Mouse (Mus musculus) hindbrain, embryonic 16.5 days (tissue): ENCODE measurements at regions not wholly inside any gene's neighbourhood (a gene's known extent, or its start where the extent isn't known, plus 50 kb on each side); places are given as distances from the start of the nearest gene placed in this dataset.

Experiments used
- ATAC-seq: fragments of 200-750 bp; cut with Nextera tagmentation; 2 replicates; pipeline ENCODE4 v1.8.0; 2017; ENCODE audit warnings: moderate TSS enrichment, moderate library complexity
- H3K27ac ChIP-seq: fragments of 300-500 bp; sonication (generic); 2 replicates; pipeline ENCODE4 v1.5.1; 2014; ENCODE audit warnings: low read depth, mild to moderate bottlenecking, control low read depth, low read length, moderate library complexity
- H3K27me3 ChIP-seq: fragments of 300-500 bp; sonication (generic); replicated peaks from 2 replicates; pipeline ENCODE4 v1.6.1; 2014; ENCODE audit warnings: low read length; ENCODE audit not compliant: control insufficient read depth, insufficient read depth
- H3K36me3 ChIP-seq: fragments of 300-500 bp; sonication (generic); 2 replicates; pipeline ENCODE4 v1.6.1; 2014; ENCODE audit warnings: mild to moderate bottlenecking, low read length, moderate library complexity, mixed read lengths; ENCODE audit not compliant: control insufficient read depth, insufficient read depth
- H3K4me1 ChIP-seq: fragments of 300-500 bp; sonication (generic); 2 replicates; pipeline ENCODE4 v1.6.1; 2014; ENCODE audit warnings: low read depth, low read length; ENCODE audit not compliant: control insufficient read depth, insufficient read depth
- H3K4me2 ChIP-seq: fragments of 300-500 bp; sonication (generic); 2 replicates; pipeline ENCODE4 v1.6.1; 2014; ENCODE audit warnings: mild to moderate bottlenecking, low read length, control low read depth, moderate library complexity
- H3K4me3 ChIP-seq: fragments of 300-500 bp; sonication (generic); 2 replicates; pipeline ENCODE4 v1.5.1; 2014; ENCODE audit warnings: mild to moderate bottlenecking, low read length, control low read depth, moderate library complexity
- H3K9ac ChIP-seq: fragments of 300-500 bp; sonication (generic); 2 replicates; pipeline ENCODE4 v1.6.1; 2014; ENCODE audit warnings: low read depth, mild to moderate bottlenecking, control low read depth, low read length, moderate library complexity
- H3K9me3 ChIP-seq: fragments of 300-500 bp; sonication (generic); 2 replicates; pipeline ENCODE4 v1.6.1; 2014; ENCODE audit warnings: mild to moderate bottlenecking, low read length, moderate library complexity; ENCODE audit not compliant: control insufficient read depth
- WGBS: fragments of 180-500 bp; shearing (Covaris S2); extraction: QIAGEN DNeasy Blood & Tissue Kit; methylation state at CpG from one replicate; pipeline ENCODE4 v1.1.7; 2014; 5-methylcytosine and 5-hydroxymethylcytosine counted together

DNA sequence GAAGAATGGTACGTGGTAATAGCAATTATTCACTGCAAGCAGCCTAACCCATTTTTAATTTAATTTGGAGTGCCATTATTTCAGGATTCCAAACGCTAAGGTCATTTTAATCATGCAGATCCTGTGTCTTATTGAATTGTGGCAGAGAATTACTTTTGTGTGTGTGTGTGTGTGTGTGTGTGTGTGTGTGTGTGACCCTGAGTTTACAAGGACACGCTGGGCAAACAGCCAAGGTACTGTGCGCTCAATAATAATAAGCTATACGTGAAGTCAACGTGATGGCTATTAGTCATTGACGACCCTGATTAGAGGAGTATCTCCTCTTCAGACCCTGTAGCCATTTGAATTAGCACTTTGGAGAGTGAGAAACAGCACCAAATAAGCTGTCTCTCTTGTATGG is 144.1 kb downstream of the Klf7 start:
- Histone ChIP-seq H3K27ac (no peak overlapping the region), H3K4me2 (no peak overlapping the region), H3K4me3 (no peak overlapping the region), H3K4me1 (peaks cover 5% of the 10 kb centered on the region; the same call in 1 of the 2 replicates), H3K9me3 (no peaks in the 10 kb centered on the region), H3K36me3 (no peaks in the 10 kb centered on the region), H3K27me3 (no peaks in the 10 kb centered on the region), H3K9ac (no peak overlapping the region)
- ATAC-seq, result no peak
- WGBS, result 41% methylated on average over 7 of the region's 7 CpGs

DNA sequence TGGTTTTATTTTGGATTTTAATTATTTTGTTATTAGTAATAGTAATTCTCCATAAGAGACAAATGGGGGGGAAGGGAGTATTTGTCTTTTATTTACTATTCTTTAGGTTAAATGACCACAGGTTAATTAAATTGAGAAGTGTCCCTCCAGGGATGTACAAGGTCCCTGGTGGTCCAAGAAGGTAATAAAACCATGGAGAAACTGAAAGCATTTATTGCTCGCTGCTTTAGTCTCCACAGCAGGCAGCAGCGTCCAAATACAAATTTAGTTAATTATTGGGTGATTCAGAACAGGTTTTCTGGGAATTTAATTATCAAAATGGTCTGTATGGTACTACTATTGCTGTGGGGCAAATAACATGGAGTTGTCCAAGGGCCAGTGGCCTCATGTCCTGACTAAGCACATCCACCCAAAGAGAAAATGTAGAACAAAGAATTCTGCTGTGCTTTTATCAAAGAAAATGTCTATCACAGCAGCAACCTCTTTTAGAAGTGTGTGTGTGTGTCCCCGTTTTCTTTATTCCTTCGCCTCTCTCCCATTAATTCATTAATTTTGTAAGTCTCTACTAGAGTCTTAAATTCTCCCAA is 144.7 kb downstream of the Klf7 start:
- Histone ChIP-seq H3K27me3 (no peaks in the 10 kb centered on the region), H3K36me3 (no peaks in the 10 kb centered on the region), H3K4me1 (peaks cover 5% of the 10 kb centered on the region; the same call in 1 of the 2 replicates), H3K9ac (no peak overlapping the region), H3K4me2 (no peak overlapping the region), H3K4me3 (no peak overlapping the region), H3K27ac (no peak overlapping the region), H3K9me3 (no peaks in the 10 kb centered on the region)
- WGBS, result 38% methylated on average over 4 of the region's 4 CpGs
- ATAC-seq, result no peak

DNA sequence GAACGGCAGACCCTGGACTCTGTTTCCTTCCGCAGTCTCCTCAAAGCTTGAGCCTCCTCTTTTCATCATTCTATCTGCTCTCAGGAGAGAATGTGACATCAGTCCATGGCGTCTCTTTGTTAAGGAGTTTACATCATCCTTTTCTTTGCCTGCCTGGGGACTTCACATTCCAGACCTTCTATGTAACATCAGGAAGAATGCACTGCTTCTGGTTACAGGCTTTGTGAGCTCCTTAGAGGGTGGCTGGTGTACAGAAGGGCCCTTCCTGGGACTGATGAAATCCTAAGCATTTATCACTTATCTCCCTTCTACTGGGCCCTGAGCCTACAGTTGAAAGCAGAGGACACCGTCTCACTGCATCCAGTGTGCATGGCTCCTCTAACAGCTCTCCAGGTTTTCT is 145.2 kb downstream of the Klf7 start:
- Histone ChIP-seq H3K27ac (no peak overlapping the region), H3K9ac (no peak overlapping the region), H3K9me3 (no peaks in the 10 kb centered on the region), H3K4me1 (peaks cover 5% of the 10 kb centered on the region; the same call in 1 of the 2 replicates), H3K4me3 (no peak overlapping the region), H3K27me3 (no peaks in the 10 kb centered on the region), H3K4me2 (no peak overlapping the region), H3K36me3 (no peaks in the 10 kb centered on the region)
- 51% methylated on average over 4 of the region's 4 CpGs for WGBS
- no peak for ATAC-seq

DNA sequence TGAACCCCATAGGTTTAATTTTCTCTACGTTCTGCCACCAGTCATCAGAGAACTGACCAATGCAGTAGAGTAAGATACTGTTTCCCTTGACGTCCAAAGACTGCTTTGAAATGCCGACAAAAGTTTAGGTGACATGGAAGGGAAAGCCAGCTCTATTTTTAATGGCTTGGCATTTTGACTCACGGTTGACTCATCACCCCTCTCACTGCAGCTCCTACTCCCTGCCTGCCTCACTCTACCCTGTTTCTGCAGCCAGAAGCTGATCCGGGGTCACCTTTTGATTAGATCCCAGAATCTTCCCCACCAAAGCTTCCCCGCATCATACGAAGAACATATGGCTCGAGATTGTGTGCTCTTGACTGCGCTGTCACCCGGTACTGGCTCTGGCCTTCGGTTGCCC is 154.2 kb downstream of the Klf7 start:
- Histone ChIP-seq H3K4me1 (no peaks in the 10 kb centered on the region), H3K9me3 (no peaks in the 10 kb centered on the region), H3K36me3 (no peaks in the 10 kb centered on the region), H3K4me2 (no peak overlapping the region), H3K27ac (no peak overlapping the region), H3K4me3 (no peak overlapping the region), H3K9ac (no peak overlapping the region), H3K27me3 (no peaks in the 10 kb centered on the region; the same call in 1 of the 2 replicates)
- WGBS, result 89% methylated on average over 11 of the region's 11 CpGs
- ATAC-seq, result no peak

DNA sequence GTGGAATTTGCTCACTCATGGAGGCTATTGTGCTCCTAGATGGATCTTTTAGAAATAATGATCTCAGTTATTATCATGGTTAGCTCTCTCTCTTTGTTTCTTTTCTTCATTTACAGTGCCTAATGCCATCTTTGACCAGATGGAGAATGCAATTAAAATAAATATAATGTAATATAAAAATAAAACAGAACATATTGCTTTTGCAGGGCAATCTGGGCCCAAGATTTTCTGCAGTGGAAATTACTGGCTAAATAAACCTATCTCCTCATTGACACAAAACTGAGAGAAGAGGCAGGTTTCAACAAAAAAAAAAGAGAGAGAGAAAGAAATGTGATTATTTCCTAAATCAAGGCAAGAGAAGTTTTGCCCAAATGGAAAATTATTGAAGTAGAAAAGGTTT is 156.6 kb downstream of the Klf7 start:
- no peak overlapping the region for H3K4me2 ChIP-seq
- H3K36me3 ChIP-seq, result no peaks in the 10 kb centered on the region
- no peaks in the 10 kb centered on the region for H3K4me1 ChIP-seq
- H3K9ac ChIP-seq, result no peak overlapping the region
- H3K27me3 ChIP-seq, result no peaks in the 10 kb centered on the region; the same call in 1 of the 2 replicates
- no peak for ATAC-seq
- H3K9me3 ChIP-seq, result no peaks in the 10 kb centered on the region
- no peak overlapping the region for H3K27ac ChIP-seq
- no peak overlapping the region for H3K4me3 ChIP-seq

DNA sequence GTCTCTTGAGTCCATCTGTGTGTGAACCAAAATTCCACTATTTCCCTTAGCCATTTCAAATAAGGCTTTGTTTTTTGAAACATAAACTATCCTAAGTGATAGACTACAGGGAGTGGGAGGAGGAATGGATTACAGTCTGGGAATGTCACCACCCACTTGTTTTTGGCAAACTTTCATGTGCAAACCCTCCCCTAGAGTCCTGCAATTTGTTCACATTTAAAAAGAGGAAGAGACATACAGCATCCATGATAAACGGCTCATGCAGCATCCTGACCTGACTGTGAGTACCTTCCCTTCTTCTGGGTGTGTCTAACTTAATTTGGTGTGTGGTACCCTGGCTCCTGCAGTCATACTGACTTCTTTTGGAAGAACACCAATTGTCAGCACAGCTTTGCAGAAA is 157.6 kb downstream of the Klf7 start:
- ATAC-seq, result no peak

DNA sequence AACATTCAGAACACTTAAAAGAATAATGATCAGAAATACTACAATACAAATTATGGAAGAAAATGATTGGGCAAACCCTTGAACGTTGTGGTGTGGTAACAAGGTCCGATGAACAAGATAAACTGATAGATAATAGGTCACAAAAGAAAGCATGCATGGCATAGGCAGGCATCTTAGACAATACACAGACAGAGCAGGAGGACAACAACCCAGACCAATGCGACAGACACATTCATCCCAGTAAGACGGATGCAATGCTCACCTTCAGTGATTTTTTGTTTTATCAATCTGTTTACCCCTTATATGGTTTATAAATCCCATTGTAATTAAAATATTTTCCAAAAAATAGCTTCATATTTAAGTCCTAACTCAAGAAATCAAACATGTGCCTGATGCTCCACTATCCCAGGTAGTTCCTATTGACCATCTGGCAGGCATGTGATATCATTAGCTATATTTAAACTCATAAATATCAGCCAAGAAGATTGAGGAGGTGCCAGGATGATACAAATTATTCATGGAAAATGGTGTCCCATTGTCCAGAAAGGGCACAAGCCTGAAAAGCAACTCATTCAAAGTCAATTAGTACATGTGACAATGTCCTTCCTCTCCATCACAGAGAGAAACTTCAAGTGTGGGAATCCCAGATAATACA is 166.3 kb downstream of the Klf7 start:
- H3K4me2 ChIP-seq, result no peak overlapping the region
- WGBS, result 91% methylated on average over 4 of the region's 4 CpGs
- ATAC-seq, result no peak
- H3K9ac ChIP-seq, result no peak overlapping the region
- H3K4me3 ChIP-seq, result no peak overlapping the region
- no peaks in the 10 kb centered on the region for H3K36me3 ChIP-seq
- H3K27ac ChIP-seq, result no peak overlapping the region
- no peaks in the 10 kb centered on the region for H3K27me3 ChIP-seq
- H3K4me1 ChIP-seq, result no peaks in the 10 kb centered on the region
- H3K9me3 ChIP-seq, result no peaks in the 10 kb centered on the region

More for the DNA sequence above, 157.6 kb downstream of the Klf7 start:
- Histone ChIP-seq H3K9ac (no peak overlapping the region), H3K27me3 (no peaks in the 10 kb centered on the region), H3K4me1 (no peaks in the 10 kb centered on the region), H3K27ac (no peak overlapping the region), H3K4me2 (no peak overlapping the region), H3K9me3 (no peaks in the 10 kb centered on the region), H3K36me3 (no peaks in the 10 kb centered on the region), H3K4me3 (no peak overlapping the region)
- WGBS, result 66% methylated on average over 1 of the region's 1 CpGs

DNA sequence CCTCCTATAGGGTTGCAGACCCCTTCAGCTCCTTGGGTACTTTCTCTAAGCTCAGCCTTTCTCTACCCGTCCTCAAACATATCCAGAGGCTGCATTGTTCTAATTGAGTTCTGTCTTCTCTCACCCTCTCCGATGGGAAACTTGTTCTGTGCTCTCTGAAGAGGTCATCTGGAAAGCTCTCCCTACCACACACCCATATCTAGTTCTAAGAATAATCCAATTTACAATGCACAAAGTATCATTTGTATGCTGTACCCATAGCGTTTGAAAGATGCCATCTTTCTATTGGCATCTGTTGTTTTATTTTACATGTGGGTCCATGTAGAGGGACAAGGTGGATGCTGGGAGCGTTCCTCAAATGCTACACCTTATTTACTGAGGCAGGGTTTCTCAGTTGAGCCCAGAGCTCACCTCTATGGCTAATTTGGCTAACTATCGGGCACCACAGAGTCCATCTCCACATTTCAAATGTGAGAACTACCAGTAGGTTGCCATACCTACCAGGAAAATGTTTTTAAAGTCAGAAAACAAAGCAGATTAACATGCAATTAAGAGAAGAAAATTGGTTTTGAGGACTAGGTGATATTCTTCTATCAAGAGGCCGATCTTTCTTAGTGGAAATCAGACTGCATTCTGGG is 167.1 kb downstream of the Klf7 start:
- Histone ChIP-seq H3K27ac (no peak overlapping the region), H3K27me3 (no peaks in the 10 kb centered on the region), H3K36me3 (no peaks in the 10 kb centered on the region), H3K9ac (no peak overlapping the region), H3K9me3 (no peaks in the 10 kb centered on the region), H3K4me1 (no peaks in the 10 kb centered on the region), H3K4me3 (no peak overlapping the region), H3K4me2 (no peak overlapping the region)
- no peak for ATAC-seq
- 95% methylated on average over 6 of the region's 6 CpGs for WGBS

DNA sequence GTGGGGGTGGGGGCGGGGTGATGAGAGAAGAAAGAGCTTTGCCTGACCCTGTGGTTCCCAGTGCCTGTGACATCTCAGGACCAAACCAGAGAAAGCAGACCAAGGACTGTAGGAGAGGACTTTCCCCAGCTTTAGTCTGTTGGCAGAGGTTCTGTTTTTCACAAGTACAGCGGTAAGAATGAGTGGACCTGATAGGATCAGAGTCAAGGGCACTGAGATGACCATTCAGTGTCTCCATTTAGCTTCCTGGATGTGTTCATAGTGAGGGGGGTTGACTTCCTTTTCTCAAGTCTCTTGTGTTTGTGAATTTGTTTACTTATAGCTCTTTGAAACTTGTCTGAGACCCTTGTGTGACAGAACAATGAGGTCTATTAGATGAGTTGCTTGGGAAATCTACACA is 167.9 kb downstream of the Klf7 start:
- no peak for ATAC-seq
- H3K9me3 ChIP-seq, result no peaks in the 10 kb centered on the region
- no peak overlapping the region for H3K4me3 ChIP-seq
- H3K36me3 ChIP-seq, result no peaks in the 10 kb centered on the region
- H3K27me3 ChIP-seq, result no peaks in the 10 kb centered on the region
- no peak overlapping the region for H3K27ac ChIP-seq
- no peak overlapping the region for H3K9ac ChIP-seq
- WGBS, result 62% methylated on average over 2 of the region's 2 CpGs
- H3K4me2 ChIP-seq, result no peak overlapping the region
- H3K4me1 ChIP-seq, result no peaks in the 10 kb centered on the region
